Mouse (Mus musculus): ENCODE data around the gene Eml2. TPM values are rescaled to one million over a fixed set of nuclear protein-coding genes. Genes with fewer than 3 reads are reported as not detected.
A peak's percentile ranks its signal among the peaks of the same experiment; 100 is the strongest.
"Not testable (repeated sequence)": the region's sequence is repeated elsewhere in the genome, so short reads cannot be mapped to it uniquely, and the experiment has no call there.

The Eml2 gene
- polyA plus RNA-seq, 1 experiment from 2014 or later, result 1.9 TPM

DNA sequence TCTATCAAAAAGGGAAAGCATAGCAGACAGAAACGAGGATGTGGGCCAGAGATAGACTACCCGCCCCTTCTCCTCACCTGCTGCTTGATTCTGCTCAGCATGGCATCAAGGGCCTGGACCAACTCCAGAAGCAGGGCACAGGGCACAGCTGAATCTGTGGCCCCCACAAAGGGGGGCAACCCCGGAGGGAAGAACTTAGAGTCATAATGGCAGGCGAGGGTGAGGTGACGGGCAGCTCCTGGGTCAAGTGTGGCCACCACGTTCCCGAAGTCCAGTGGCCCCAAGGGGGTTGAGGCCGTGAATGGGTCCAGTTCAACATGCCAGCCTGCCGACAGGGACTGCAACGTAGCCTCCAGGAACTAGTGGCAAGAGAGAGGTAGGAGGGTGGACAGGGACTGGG lies 29.4 kb upstream of the Eml2 start:
- 87% methylated on average over 10 of the region's 10 CpGs for WGBS
- ATAC-seq (replicated peaks; ENCODE audit: low FRiP score, low TSS enrichment, low read depth), result no peak

DNA sequence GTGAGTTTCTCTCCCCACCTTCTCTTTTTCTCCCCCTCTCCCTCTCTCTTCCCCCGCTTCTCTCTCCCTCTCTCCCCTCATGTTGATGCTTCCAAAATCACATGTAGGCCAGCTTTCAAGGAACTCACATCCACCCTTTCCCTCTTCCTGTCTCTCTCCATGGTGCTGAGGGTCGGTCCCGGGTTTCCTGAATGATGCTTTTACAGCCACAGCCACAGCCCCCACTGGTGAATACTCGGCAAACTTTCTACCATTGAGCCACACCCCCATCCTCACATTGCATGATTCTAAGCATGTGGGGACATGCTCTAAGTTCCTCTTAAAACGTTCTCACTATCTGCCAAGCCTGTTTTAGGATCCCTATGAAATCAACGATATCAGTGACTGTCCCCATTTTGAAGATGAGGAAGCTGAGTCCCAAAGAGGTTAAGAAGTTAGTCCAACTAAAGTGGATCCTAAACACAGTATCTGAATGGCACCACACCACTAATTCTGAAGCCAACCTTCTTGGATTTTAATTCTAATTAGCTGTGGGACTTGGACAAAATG lies 28.6 kb upstream of the Eml2 start:
- H3K4me3 ChIP-seq (ENCODE audit: low read depth, low read length), result no peak overlapping the region
- DNase-seq (ENCODE audit: low spot score) (no peak), ATAC-seq (replicated peaks; ENCODE audit: low FRiP score, low TSS enrichment, low read depth) (no peak)
- H3K27ac ChIP-seq (ENCODE audit: low read depth), result no peak overlapping the region
- WGBS, result 50% methylated on average over 6 of the region's 6 CpGs
- no peaks in the 10 kb centered on the region for H3K27me3 ChIP-seq (replicated peaks; ENCODE audit: control insufficient read depth, insufficient read depth, low read length)
- no peak overlapping the region for H3K9ac ChIP-seq (ENCODE audit: low read length)
- peaks cover 21% of the 10 kb centered on the region for H3K36me3 ChIP-seq (ENCODE audit: control insufficient read depth, insufficient read depth, low read length)
- no peak overlapping the region for H3K4me2 ChIP-seq (ENCODE audit: low read length)
- H3K4me1 ChIP-seq (replicated peaks; ENCODE audit: control insufficient read depth, insufficient read depth, low read length), result peaks cover 14% of the 10 kb centered on the region
- no peaks in the 10 kb centered on the region for H3K9me3 ChIP-seq (ENCODE audit: control insufficient read depth, low read length)

More for the DNA sequence above, 29.4 kb upstream of the Eml2 start:
- Histone ChIP-seq H3K27me3 (replicated peaks; ENCODE audit: control insufficient read depth, insufficient read depth, low read length) (no peaks in the 10 kb centered on the region), H3K9me3 (ENCODE audit: control insufficient read depth, low read length) (no peaks in the 10 kb centered on the region), H3K4me1 (replicated peaks; ENCODE audit: control insufficient read depth, insufficient read depth, low read length) (peaks cover 14% of the 10 kb centered on the region), H3K27ac (ENCODE audit: low read depth) (no peak overlapping the region), H3K4me3 (ENCODE audit: low read depth, low read length) (no peak overlapping the region), H3K9ac (ENCODE audit: low read length) (no peak overlapping the region), H3K4me2 (ENCODE audit: low read length) (no peak overlapping the region), H3K36me3 (ENCODE audit: control insufficient read depth, insufficient read depth, low read length) (peaks cover 16% of the 10 kb centered on the region)
- no peak for DNase-seq (ENCODE audit: low spot score)

GRCm38 (mm10) chr7:19148180-19148874 lies 27.9 kb upstream of the Eml2 start:
- peaks cover 14% of the 10 kb centered on the region for H3K4me1 ChIP-seq (replicated peaks; ENCODE audit: control insufficient read depth, insufficient read depth, low read length)
- H3K36me3 ChIP-seq (ENCODE audit: control insufficient read depth, insufficient read depth, low read length), result peaks cover 24% of the 10 kb centered on the region
- peak overlapping the region; percentile 91 for H3K4me3 ChIP-seq (ENCODE audit: low read depth, low read length)
- 11% methylated on average over 20 of the region's 20 CpGs for WGBS
- no peak for ATAC-seq (replicated peaks; ENCODE audit: low FRiP score, low TSS enrichment, low read depth)
- H3K9ac ChIP-seq (ENCODE audit: low read length), result peak overlapping the region; percentile 50
- peak overlapping the region; percentile 71 for H3K4me2 ChIP-seq (ENCODE audit: low read length)
- H3K9me3 ChIP-seq (ENCODE audit: control insufficient read depth, low read length), result no peaks in the 10 kb centered on the region
- no peaks in the 10 kb centered on the region for H3K27me3 ChIP-seq (replicated peaks; ENCODE audit: control insufficient read depth, insufficient read depth, low read length)
- DNase-seq (ENCODE audit: low spot score), result no peak
- peak overlapping the region; percentile 71; the same call in 1 of the 2 replicates for H3K27ac ChIP-seq (ENCODE audit: low read depth)

GRCm38 (mm10) chr7:19148875-19149541 lies 27.2 kb upstream of the Eml2 start, which contains the start of gene Qpctl:
Gene Qpctl, minus strand, starts transcription at chr7:19149291.
- ATAC-seq (replicated peaks; ENCODE audit: low FRiP score, low TSS enrichment, low read depth), result peak; percentile 97
- under 1% methylated on average over 43 of the region's 43 CpGs for WGBS
- Histone ChIP-seq H3K36me3 (ENCODE audit: control insufficient read depth, insufficient read depth, low read length) (peaks cover 31% of the 10 kb centered on the region), H3K9me3 (ENCODE audit: control insufficient read depth, low read length) (no peaks in the 10 kb centered on the region), H3K27me3 (replicated peaks; ENCODE audit: control insufficient read depth, insufficient read depth, low read length) (no peaks in the 10 kb centered on the region), H3K27ac (ENCODE audit: low read depth) (peak within 1 kb of the TSS; percentile 71), H3K4me3 (ENCODE audit: low read depth, low read length) (peak within 1 kb of the TSS; percentile 91), H3K4me2 (ENCODE audit: low read length) (peak within 1 kb of the TSS; percentile 71), H3K9ac (ENCODE audit: low read length) (peak within 1 kb of the TSS; percentile 79), H3K4me1 (replicated peaks; ENCODE audit: control insufficient read depth, insufficient read depth, low read length) (peaks cover 14% of the 10 kb centered on the region)
- DNase-seq (ENCODE audit: low spot score), result peak; percentile 97

DNA sequence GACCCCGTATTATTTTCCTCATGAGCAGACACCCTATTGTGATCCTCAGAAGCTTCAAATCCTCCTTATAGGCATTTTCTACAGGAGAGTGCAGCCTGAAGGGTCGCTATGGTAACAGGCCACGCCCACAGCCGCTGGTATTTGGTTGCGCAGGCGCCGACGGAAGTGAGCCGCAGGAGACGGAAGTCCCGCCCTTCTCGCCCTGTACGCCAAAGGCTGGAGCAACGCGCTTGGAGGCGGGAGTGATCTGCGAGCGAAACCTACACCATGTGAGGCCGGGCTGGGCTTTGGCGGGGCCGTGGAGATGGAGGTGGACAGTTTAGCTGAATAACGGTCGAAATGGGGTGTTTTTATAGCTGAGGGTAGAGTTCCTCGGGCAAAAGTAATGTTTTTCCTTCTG lies 26.6 kb upstream of the Eml2 start, which contains the start of gene Snrpd2:
TSS of gene Snrpd2 (plus strand) at position 97 of the 400 bp plus-strand sequence.
- peaks cover 31% of the 10 kb centered on the region for H3K36me3 ChIP-seq (ENCODE audit: control insufficient read depth, insufficient read depth, low read length)
- peak; percentile 99 for DNase-seq (ENCODE audit: low spot score)
- ATAC-seq (replicated peaks; ENCODE audit: low FRiP score, low TSS enrichment, low read depth), result peak; percentile 93
- H3K27me3 ChIP-seq (replicated peaks; ENCODE audit: control insufficient read depth, insufficient read depth, low read length), result no peaks in the 10 kb centered on the region
- no peaks in the 10 kb centered on the region for H3K9me3 ChIP-seq (ENCODE audit: control insufficient read depth, low read length)
- H3K4me3 ChIP-seq (ENCODE audit: low read depth, low read length), result peak within 1 kb of the TSS; percentile 91
- under 1% methylated on average over 24 of the region's 24 CpGs for WGBS
- peaks cover 14% of the 10 kb centered on the region for H3K4me1 ChIP-seq (replicated peaks; ENCODE audit: control insufficient read depth, insufficient read depth, low read length)
- H3K9ac ChIP-seq (ENCODE audit: low read length), result peak within 1 kb of the TSS; percentile 79
- peak within 1 kb of the TSS; percentile 71 for H3K4me2 ChIP-seq (ENCODE audit: low read length)
- H3K27ac ChIP-seq (ENCODE audit: low read depth), result peak within 1 kb of the TSS; percentile 71

DNA sequence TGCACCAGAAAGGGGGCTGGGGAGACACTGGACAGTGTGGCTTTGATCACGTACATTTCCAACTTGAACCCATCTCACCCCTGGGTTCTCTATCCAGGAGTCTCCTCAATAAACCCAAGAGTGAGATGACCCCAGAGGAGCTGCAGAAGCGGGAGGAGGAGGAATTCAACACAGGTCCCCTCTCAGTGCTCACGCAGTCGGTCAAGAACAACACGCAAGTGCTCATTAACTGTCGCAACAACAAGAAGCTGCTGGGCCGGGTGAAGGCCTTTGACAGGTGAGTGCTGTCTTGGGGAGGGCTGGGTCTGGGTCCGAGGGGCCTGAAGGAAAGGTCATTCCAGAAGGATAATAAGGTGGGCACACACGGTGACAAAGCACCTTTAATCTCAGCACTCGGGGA lies 25.1 kb upstream of the Eml2 start:
- not testable (repeated sequence) for H3K9me3 ChIP-seq (ENCODE audit: control insufficient read depth, low read length); H3K9ac ChIP-seq (ENCODE audit: low read length); H3K27me3 ChIP-seq (replicated peaks; ENCODE audit: control insufficient read depth, insufficient read depth, low read length); ATAC-seq (replicated peaks; ENCODE audit: low FRiP score, low TSS enrichment, low read depth); H3K4me2 ChIP-seq (ENCODE audit: low read length); H3K27ac ChIP-seq (ENCODE audit: low read depth); DNase-seq (ENCODE audit: low spot score)
- H3K4me3 ChIP-seq (ENCODE audit: low read depth, low read length), result 0 out of 2 replicates have a peak overlapping the region, but pooled peaks have one; percentile 91
- H3K36me3 ChIP-seq (ENCODE audit: control insufficient read depth, insufficient read depth, low read length), result peaks cover 37% of the 10 kb centered on the region
- WGBS, result 88% methylated on average over 10 of the region's 10 CpGs
- peaks cover 14% of the 10 kb centered on the region for H3K4me1 ChIP-seq (replicated peaks; ENCODE audit: control insufficient read depth, insufficient read depth, low read length)

DNA sequence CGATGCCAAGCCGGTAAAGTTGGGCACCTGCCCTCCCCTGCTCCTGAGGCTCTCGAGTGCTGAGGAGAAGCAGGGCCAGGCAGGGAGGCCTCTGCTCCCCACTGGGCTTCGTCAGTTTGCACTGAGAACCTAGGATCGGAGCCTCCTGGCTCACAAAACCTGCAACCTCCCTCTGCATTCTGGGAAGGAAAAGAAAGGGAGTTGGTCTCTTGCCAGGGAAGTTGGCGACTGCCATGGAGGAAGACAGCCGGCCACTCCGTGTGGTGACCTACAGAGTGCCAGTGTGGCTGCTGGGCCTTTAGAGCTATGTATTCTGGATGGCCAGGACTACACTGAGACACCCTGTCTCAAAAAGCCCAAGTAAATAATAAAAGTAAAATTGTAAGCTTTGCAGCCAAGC lies 21.4 kb upstream of the Eml2 start:
- DNase-seq (ENCODE audit: low spot score) (no peak), ATAC-seq (replicated peaks; ENCODE audit: low FRiP score, low TSS enrichment, low read depth) (no peak)
- H3K27me3 ChIP-seq (replicated peaks; ENCODE audit: control insufficient read depth, insufficient read depth, low read length), result peaks cover 9% of the 10 kb centered on the region
- no peak overlapping the region for H3K9ac ChIP-seq (ENCODE audit: low read length)
- WGBS, result 75% methylated on average over 8 of the region's 8 CpGs
- H3K4me3 ChIP-seq (ENCODE audit: low read depth, low read length), result no peak overlapping the region
- no peak overlapping the region for H3K27ac ChIP-seq (ENCODE audit: low read depth)
- H3K9me3 ChIP-seq (ENCODE audit: control insufficient read depth, low read length), result no peaks in the 10 kb centered on the region
- peaks cover 18% of the 10 kb centered on the region for H3K4me1 ChIP-seq (replicated peaks; ENCODE audit: control insufficient read depth, insufficient read depth, low read length)
- no peak overlapping the region for H3K4me2 ChIP-seq (ENCODE audit: low read length)
- H3K36me3 ChIP-seq (ENCODE audit: control insufficient read depth, insufficient read depth, low read length), result peaks cover 30% of the 10 kb centered on the region

DNA sequence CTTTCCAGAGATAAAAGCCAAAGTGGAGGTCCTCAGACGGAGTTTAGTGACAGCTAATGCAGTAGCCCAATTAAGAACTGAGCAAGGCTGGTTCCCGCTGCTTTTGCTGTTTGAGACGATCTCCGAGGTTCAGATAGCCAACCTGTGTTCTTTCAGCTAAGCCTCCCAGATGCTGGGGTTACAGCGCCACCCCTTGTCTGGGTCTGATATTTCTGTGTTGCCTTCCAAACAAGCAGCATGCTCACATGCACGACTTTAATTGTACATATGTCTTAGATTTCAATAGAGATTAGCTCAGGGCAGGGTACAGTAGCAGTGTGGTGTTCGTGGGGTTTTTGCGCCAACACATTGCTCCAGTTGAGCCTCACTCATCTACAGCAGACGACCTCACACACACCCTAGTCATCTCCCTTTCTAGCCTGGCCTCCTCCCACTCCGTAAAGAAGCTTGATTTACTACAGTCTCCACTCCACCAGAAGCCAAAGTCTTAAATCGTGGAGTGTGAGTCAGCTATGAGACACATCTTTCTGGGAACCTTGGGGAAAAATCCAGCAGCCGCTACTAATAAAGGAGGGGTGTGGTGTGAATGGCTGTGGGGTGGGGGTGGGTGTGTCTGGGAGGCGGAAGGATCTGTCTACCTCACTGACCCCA lies 20.3 kb upstream of the Eml2 start:
- Histone ChIP-seq H3K36me3 (ENCODE audit: control insufficient read depth, insufficient read depth, low read length) (peaks cover 30% of the 10 kb centered on the region), H3K27me3 (replicated peaks; ENCODE audit: control insufficient read depth, insufficient read depth, low read length) (peaks cover 12% of the 10 kb centered on the region), H3K4me3 (ENCODE audit: low read depth, low read length) (no peak overlapping the region), H3K4me2 (ENCODE audit: low read length) (no peak overlapping the region), H3K9me3 (ENCODE audit: control insufficient read depth, low read length) (no peaks in the 10 kb centered on the region), H3K4me1 (replicated peaks; ENCODE audit: control insufficient read depth, insufficient read depth, low read length) (peaks cover 17% of the 10 kb centered on the region), H3K27ac (ENCODE audit: low read depth) (no peak overlapping the region), H3K9ac (ENCODE audit: low read length) (no peak overlapping the region)
- no peak for ATAC-seq (replicated peaks; ENCODE audit: low FRiP score, low TSS enrichment, low read depth)
- no peak for DNase-seq (ENCODE audit: low spot score)
- 45% methylated on average over 13 of the region's 13 CpGs for WGBS
